Mouse (Mus musculus): ENCODE results near the gene Smad3. TPM values are rescaled to one million over a fixed set of nuclear protein-coding genes. Genes with fewer than 3 reads are reported as not detected.

Smad3 gene
- total and polyA plus RNA-seq, 3 experiments: 7.5 to 10.2 TPM; not detected in 1

DNA sequence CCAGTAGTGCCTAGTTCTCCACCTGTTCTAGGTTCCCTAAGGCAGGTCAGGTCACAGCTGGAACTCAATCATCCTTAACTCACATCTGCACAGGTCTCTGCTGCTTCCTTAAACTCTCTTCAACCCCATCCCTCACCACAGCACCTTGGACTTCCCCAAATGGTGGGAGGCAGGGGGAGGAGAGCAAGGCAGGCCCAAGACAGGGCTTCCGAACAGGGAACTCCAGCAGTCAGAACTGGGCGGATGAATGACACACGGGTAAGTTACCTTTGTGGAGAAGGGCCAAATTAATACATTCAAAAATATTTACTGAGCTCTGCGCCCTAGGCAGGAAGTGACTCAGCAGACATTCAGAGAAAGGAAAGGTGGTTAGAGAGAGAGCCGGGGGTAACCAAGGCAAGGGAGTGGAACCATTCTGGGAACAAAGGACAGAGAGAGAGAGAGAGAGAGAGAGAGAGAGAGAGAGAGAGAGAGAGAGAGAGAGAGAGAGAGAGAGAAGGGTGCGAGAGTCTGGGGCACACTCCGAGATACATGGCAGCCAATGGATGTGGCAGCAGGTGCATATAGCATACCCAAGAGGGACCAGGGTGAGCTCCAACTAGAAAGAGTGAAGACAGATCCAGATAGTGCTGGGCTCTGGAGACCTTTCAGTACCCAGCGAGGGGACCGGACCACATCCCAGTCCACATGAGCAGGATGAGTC, 36.1 kb downstream of the Smad3 start (continued):
- no peak for TF ChIP-seq USF2 (IDR thresholded peaks at IDR 0.05; ENCODE audit: borderline replicate concordance in 1 of 2, insufficient read depth in 1 of 2, low read depth in 1 of 2, low read length in 2 of 2)
- 0 out of 2 replicates have a peak, but pooled peaks have one; percentile 5 for TF ChIP-seq GATA1 (IDR thresholded peaks at IDR 0.05; ENCODE audit: low read depth, low read length)
- no peak for TF ChIP-seq USF1 (IDR thresholded peaks at IDR 0.05; ENCODE audit: low read depth, low read length)
- TF ChIP-seq KAT2A (conservative IDR thresholded peaks at IDR 0.05; ENCODE audit: low read depth, low read length): no peak

DNA sequence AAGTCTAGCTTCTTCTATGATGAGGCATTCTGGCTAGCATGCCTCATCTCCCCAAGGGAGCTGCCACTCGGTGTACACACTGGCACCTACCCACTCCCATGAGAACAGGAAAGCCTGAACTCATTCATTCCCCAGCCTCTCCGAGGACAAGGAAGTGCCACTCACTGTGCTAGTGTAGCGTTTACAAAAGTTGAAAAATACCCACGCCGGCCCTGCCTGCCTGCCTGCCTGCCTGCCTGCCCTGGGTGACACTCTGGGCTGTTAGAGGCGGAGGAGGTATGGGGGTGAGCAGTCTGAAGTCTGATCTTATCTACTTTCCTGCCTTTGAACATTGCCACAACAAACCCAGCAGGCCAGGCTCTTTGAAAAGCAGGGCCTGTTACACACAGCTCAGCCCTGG, 37.1 kb downstream of the Smad3 start:
- H3K9ac ChIP-seq (ENCODE audit: control insufficient read depth, low read depth, low read length, poor library complexity, severe bottlenecking): peak overlapping the region; percentile 52

DNA sequence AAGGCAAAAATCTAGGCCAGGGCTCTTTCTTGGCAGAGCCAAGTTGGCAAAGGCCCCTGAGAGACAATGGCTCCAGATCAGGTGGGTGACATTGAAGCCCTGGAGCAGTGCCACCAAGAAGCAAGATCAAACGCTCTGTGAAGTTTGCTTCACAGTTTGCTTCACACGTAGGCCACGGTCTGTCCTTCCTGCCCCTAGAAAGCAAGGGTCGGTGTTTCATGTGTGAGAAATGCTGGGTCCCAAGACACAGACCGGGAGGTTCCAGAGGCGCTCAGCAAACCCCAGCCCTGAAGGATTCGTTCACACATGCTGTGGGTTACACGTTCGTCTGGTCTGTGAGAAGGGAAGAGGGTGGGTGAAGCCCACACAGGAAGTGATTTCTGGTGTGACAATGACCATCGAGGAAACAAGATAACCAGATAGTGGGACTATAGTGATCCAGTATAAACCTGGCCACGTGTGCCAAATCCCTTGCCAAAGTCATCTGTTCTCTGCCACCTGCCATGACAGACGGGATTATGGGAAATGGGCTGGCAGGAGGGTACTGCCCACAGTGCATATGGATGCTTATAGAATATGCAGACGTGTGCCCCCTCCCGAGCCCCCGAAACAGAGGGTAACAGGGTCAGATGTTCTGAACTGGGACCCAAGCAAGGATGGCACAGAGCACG, 37.9 kb downstream of the Smad3 start:
- Histone ChIP-seq H3K9ac (ENCODE audit: control insufficient read depth, low read depth, low read length, poor library complexity, severe bottlenecking) (no peak overlapping the region), H3K4me1 (ENCODE audit: control insufficient read depth in 1 of 2, insufficient read depth in 2 of 2, low read length in 2 of 2) (peaks cover 19 to 36% of the 10 kb centered on the region in 2 experiments)

More for the DNA sequence above, 37.1 kb downstream of the Smad3 start:
- DNase-seq (ENCODE audit: low read depth, low spot score): peak; percentile 62
- no peaks in the 10 kb centered on the region for H3K27me3 ChIP-seq (ENCODE audit: control insufficient read depth in 1 of 2, insufficient read depth in 2 of 2, low read length in 2 of 2)
- H3K4me3 ChIP-seq (ENCODE audit: control insufficient read depth in 1 of 2, insufficient read depth in 1 of 2, low read depth in 2 of 2, low read length in 2 of 2): 0 out of 4 replicates have a peak overlapping the region, but pooled peaks of 1 of the 2 experiments have one; percentile 0
- TF ChIP-seq GATA1 (IDR thresholded peaks at IDR 0.05; ENCODE audit: low read depth, low read length) (peak; percentile 42; the same call in 1 of the 2 replicates), POLR2AphosphoS5 (IDR thresholded peaks at IDR 0.05; ENCODE audit: borderline replicate concordance, low read depth, low read length) (no peak), EP300 (IDR thresholded peaks at IDR 0.05; ENCODE audit: low read depth in 1 of 2, low read length in 2 of 2) (peak in 1 of 2 experiments; percentile 7; a peak in 1 of 4 replicates)
- peak overlapping the region; percentile 84 for H3K27ac ChIP-seq (ENCODE audit: control insufficient read depth, low read depth, low read length)
- peaks cover 0 to 15% of the 10 kb centered on the region in 2 experiments; a peak in 2 of 4 replicates for H3K36me3 ChIP-seq (ENCODE audit: control insufficient read depth in 1 of 2, insufficient read depth in 2 of 2, low read length in 2 of 2)
- peaks cover 19 to 37% of the 10 kb centered on the region in 2 experiments for H3K4me1 ChIP-seq (ENCODE audit: control insufficient read depth in 1 of 2, insufficient read depth in 2 of 2, low read length in 2 of 2)
- no peaks in the 10 kb centered on the region for H3K79me2 ChIP-seq (ENCODE audit: control insufficient read depth, insufficient read depth, low read length, poor library complexity)
- H3K9me3 ChIP-seq (replicated peaks; ENCODE audit: insufficient read depth, low read length): no peaks in the 10 kb centered on the region

DNA sequence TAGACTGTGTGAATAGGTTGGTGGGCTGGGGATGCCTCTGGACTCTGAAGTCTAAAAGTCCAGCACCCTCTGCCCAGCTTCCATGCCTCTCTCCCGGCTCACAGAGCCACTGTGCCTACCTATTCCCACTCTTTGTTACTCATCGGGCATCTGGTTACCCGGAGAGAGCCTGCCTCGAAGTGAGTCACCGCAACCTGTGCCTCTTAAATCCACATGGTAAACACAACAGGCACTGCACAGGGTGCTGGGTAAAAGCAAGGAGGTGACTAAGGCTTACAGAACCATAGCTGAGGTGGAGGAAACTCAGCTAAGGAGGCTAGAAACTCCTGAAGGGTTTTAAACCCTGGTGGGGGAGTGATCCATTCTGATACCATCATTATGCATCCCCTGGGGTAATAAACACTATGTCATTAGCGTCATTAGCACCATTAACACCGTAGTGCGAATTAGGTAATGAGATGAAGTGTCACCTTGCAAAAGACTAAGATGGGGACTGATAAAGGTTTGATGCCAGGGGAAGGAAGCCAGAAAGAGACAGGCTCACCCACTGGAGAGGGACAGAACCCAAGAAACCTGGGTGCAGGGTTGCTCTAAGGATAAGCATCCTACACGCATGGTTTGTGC, 38.9 kb downstream of the Smad3 start:
- DNase-seq (ENCODE audit: low read depth, low spot score): no peak
- Histone ChIP-seq H3K4me1 (ENCODE audit: control insufficient read depth in 1 of 2, insufficient read depth in 2 of 2, low read length in 2 of 2) (peaks cover 22 to 36% of the 10 kb centered on the region in 2 experiments), H3K9ac (ENCODE audit: control insufficient read depth, low read depth, low read length, poor library complexity, severe bottlenecking) (no peak overlapping the region), H3K36me3 (ENCODE audit: control insufficient read depth in 1 of 2, insufficient read depth in 2 of 2, low read length in 2 of 2) (peaks cover 0 to 18% of the 10 kb centered on the region in 2 experiments; a peak in 2 of 4 replicates), H3K79me2 (ENCODE audit: control insufficient read depth, insufficient read depth, low read length, poor library complexity) (no peaks in the 10 kb centered on the region), H3K4me3 (ENCODE audit: control insufficient read depth in 1 of 2, insufficient read depth in 1 of 2, low read depth in 2 of 2, low read length in 2 of 2) (no peak overlapping the region), H3K27ac (ENCODE audit: control insufficient read depth, low read depth, low read length) (no peak overlapping the region), H3K27me3 (ENCODE audit: control insufficient read depth in 1 of 2, insufficient read depth in 2 of 2, low read length in 2 of 2) (no peaks in the 10 kb centered on the region), H3K9me3 (replicated peaks; ENCODE audit: insufficient read depth, low read length) (no peaks in the 10 kb centered on the region)
- TF ChIP-seq KAT2A (conservative IDR thresholded peaks at IDR 0.05; ENCODE audit: low read depth, low read length): no peak
- TF ChIP-seq USF2 (IDR thresholded peaks at IDR 0.05; ENCODE audit: borderline replicate concordance in 1 of 2, insufficient read depth in 1 of 2, low read depth in 1 of 2, low read length in 2 of 2): no peak
- TF ChIP-seq POLR2A (IDR thresholded peaks at IDR 0.05; ENCODE audit: control insufficient read depth in 1 of 2, insufficient read depth in 1 of 2, low read depth in 1 of 2, low read length in 2 of 2, poor library complexity in 1 of 2): no peak
- no peak for TF ChIP-seq POLR2AphosphoS2 (IDR thresholded peaks at IDR 0.05; ENCODE audit: low read length)
- TF ChIP-seq GABPA (IDR thresholded peaks at IDR 0.05; ENCODE audit: low read depth, low read length): no peak
- no peak for TF ChIP-seq CHD2 (IDR thresholded peaks at IDR 0.05; ENCODE audit: low read length)
- no peak for TF ChIP-seq MYC (IDR thresholded peaks at IDR 0.05; ENCODE audit: low read depth, low read length)
- no peak for TF ChIP-seq TAL1 (IDR thresholded peaks at IDR 0.05; ENCODE audit: low read length)
- no peak for TF ChIP-seq E2F4 (IDR thresholded peaks at IDR 0.05; ENCODE audit: borderline replicate concordance, low read depth, low read length)
- no peak for TF ChIP-seq MAFK (IDR thresholded peaks at IDR 0.05; ENCODE audit: borderline replicate concordance, low read depth, low read length)
- no peak for TF ChIP-seq BHLHE40 (IDR thresholded peaks at IDR 0.05; ENCODE audit: borderline replicate concordance, low read depth, low read length)
- no peak for TF ChIP-seq RCOR1 (IDR thresholded peaks at IDR 0.05; ENCODE audit: low read depth, low read length)
- TF ChIP-seq ZNF384 (IDR thresholded peaks at IDR 0.05; ENCODE audit: low read depth, low read length): no peak
- no peak for TF ChIP-seq MAZ (IDR thresholded peaks at IDR 0.05; ENCODE audit: low read depth, low read length)
- no peak for TF ChIP-seq SIN3A (IDR thresholded peaks at IDR 0.05; ENCODE audit: low read length)

More for the DNA sequence above, 37.9 kb downstream of the Smad3 start:
- Histone ChIP-seq H3K27ac (ENCODE audit: control insufficient read depth, low read depth, low read length) (no peak overlapping the region), H3K36me3 (ENCODE audit: control insufficient read depth in 1 of 2, insufficient read depth in 2 of 2, low read length in 2 of 2) (peaks cover 0 to 16% of the 10 kb centered on the region in 2 experiments; a peak in 2 of 4 replicates), H3K79me2 (ENCODE audit: control insufficient read depth, insufficient read depth, low read length, poor library complexity) (no peaks in the 10 kb centered on the region), H3K4me3 (ENCODE audit: control insufficient read depth in 1 of 2, insufficient read depth in 1 of 2, low read depth in 2 of 2, low read length in 2 of 2) (no peak overlapping the region), H3K27me3 (ENCODE audit: control insufficient read depth in 1 of 2, insufficient read depth in 2 of 2, low read length in 2 of 2) (no peaks in the 10 kb centered on the region), H3K9me3 (replicated peaks; ENCODE audit: insufficient read depth, low read length) (no peaks in the 10 kb centered on the region)
- no peak for TF ChIP-seq ELF1 (IDR thresholded peaks at IDR 0.05; ENCODE audit: low read depth, low read length)
- TF ChIP-seq MAX (IDR thresholded peaks at IDR 0.05; ENCODE audit: low read length): no peak
- no peak for DNase-seq (ENCODE audit: low read depth, low spot score)
